ENCODE assay signal across 8 mouse cellular contexts in genomic region chr13:9276856-9277620, GRCm38 (mm10). TPM values are rescaled to one million over a fixed set of nuclear protein-coding genes. Genes with fewer than 3 reads are reported as not detected.
DNase-seq lines count a peak whose midpoint lies in the region; ATAC-seq and TF ChIP-seq lines count a peak whose summit lies in the region.

No protein-coding gene starts in this region.

- H3K27ac ChIP-seq in ES-E14 (ENCODE audit: insufficient read depth, low read depth, low read length, poor library complexity, severe bottlenecking), result peak overlapping the region; percentile 45; the same call in 1 of the 2 replicates
- peak overlapping the region; percentile 98 for H3K27ac ChIP-seq in forebrain, embryonic 14.5 days (ENCODE audit: low read depth, low read length)

- no peaks in the 10 kb centered on the region for H3K9me3 ChIP-seq in ES-E14 (ENCODE audit: control insufficient read depth, insufficient read depth, low read depth, low read length)
- no peaks in the 10 kb centered on the region for H3K9me3 ChIP-seq in forebrain, embryonic 14.5 days (replicated peaks; ENCODE audit: control insufficient read depth, low read length)

- H3K4me3 ChIP-seq in ES-E14 (ENCODE audit: insufficient read depth in 1 of 2, low read depth in 1 of 2, low read length in 2 of 2, poor library complexity in 1 of 2, severe bottlenecking in 1 of 2), result peak overlapping the region; percentile 88 to 91
- peak overlapping the region; percentile 94 for H3K4me3 ChIP-seq in forebrain, embryonic 14.5 days (ENCODE audit: low read depth, low read length)

- in situ Hi-C loops in ES-E14 (cut with MboI; ENCODE audit: low sequenced_read_pairs in 2 of 2, unreplicated experiment in 2 of 2), result no loop called here

- no peaks in the 10 kb centered on the region for H3K27me3 ChIP-seq in forebrain, embryonic 14.5 days (replicated peaks; ENCODE audit: control insufficient read depth, insufficient read depth, low read length)

- no peaks in the 10 kb centered on the region for H3K36me3 ChIP-seq in ES-E14 (ENCODE audit: control insufficient read depth, insufficient read depth, low read length, poor library complexity, severe bottlenecking)
- no peaks in the 10 kb centered on the region for H3K36me3 ChIP-seq in forebrain, embryonic 14.5 days (ENCODE audit: control insufficient read depth, insufficient read depth, low read length)

- under 1% methylated on average over 57 of the region's 75 CpGs for WGBS in forebrain, embryonic 14.5 days

- DNase-seq in ES-E14 (ENCODE audit: low read depth, low spot score), result peak; percentile 21
- peak; percentile 83 for DNase-seq in brain, embryonic 14.5 days (ENCODE audit: low read depth)
- DNase-seq in forebrain, embryonic 14.5 days (ENCODE audit: low spot score), result peak; percentile 65
- DNase-seq in heart, postnatal 14 days, result peak; percentile 64 to 72
- DNase-seq in layer of hippocampus, postnatal 36 days, result peak; percentile 51 to 62
- DNase-seq in lung, postnatal 25 days (ENCODE audit: low spot score), result peak; percentile 19
- peak; percentile 77 for DNase-seq in retina, postnatal 1 day
- DNase-seq in yolk sac, embryonic 10.5 days (ENCODE audit: low spot score), result no peak

- no peak; the same call in 1 of the 2 replicates for TF ChIP-seq CTCF in brain, embryonic 14.5 days (IDR thresholded peaks at IDR 0.05; ENCODE audit: borderline replicate concordance, extremely low read depth, insufficient read depth, insufficient read length)

- ATAC-seq in forebrain, embryonic 14.5 days, result peak; percentile 78

- peak overlapping the region; percentile 89 for H3K9ac ChIP-seq in ES-E14 (ENCODE audit: insufficient read depth, low read depth, low read length, poor library complexity, severe bottlenecking)
- H3K9ac ChIP-seq in forebrain, embryonic 14.5 days (ENCODE audit: low read length), result peak overlapping the region; percentile 98

- H3K4me1 ChIP-seq in ES-E14 (ENCODE audit: control insufficient read depth in 2 of 2, insufficient read depth in 2 of 2, low read length in 2 of 2, poor library complexity in 1 of 2), result peaks cover 4 to 6% of the 10 kb centered on the region in 2 experiments; a peak in 3 of 4 replicates
- peaks cover 18% of the 10 kb centered on the region for H3K4me1 ChIP-seq in forebrain, embryonic 14.5 days (ENCODE audit: control insufficient read depth, insufficient read depth, low read length)

- intact Hi-C loops in heart, postnatal 14 days (cut with DNase I), result loop anchor here (2.0 to 10.0 kb wide), 2 partner anchors 188 to 488 kb away; partner anchors contain the start of gene Zmynd11

- peak overlapping the region; percentile 72 for H3K4me2 ChIP-seq in forebrain, embryonic 14.5 days (ENCODE audit: low read length)

- 0 out of 2 replicates have a peak, but pooled peaks have one; percentile 12 for TF ChIP-seq POLR2A in brain, embryonic 14.5 days (IDR thresholded peaks at IDR 0.05; ENCODE audit: borderline replicate concordance, extremely low read depth, insufficient read depth, insufficient read length, poor library complexity, severe bottlenecking)

TF ChIP-seq in ES-E14, 5 proteins besides CTCF, POLR2A, EP300 and RAD21:
- TF ChIP-seq CHD2 (IDR thresholded peaks at IDR 0.05; ENCODE audit: low read depth, low read length) (no peak), HCFC1 (IDR thresholded peaks at IDR 0.05; ENCODE audit: borderline replicate concordance, insufficient read depth, low read length) (peak; percentile 44; the same call in 1 of the 2 replicates)

RNA-seq across cellular contexts. Expression of gene Dip2c, which starts 0.7 kb away (rescaled TPM):
- total RNA-seq in ES-E14 (2012; rRNA removed), result 10.6 and 12.8 TPM in 2 replicates
- 22.7 and 29.5 TPM in 2 replicates for polyA plus RNA-seq in brain, embryonic 14.5 days (2012; rRNA removed)
- polyA plus RNA-seq in forebrain, embryonic 14.5 days (2014; fragmentation: Nextera tagmentation; extraction: Ambion mirVana), result 13.2 and 15.6 TPM in 2 replicates
- 10 to 100 TPM; 43.7 to 49.2 TPM for total RNA-seq in heart, postnatal 14 days (2021)
- total RNA-seq in layer of hippocampus, postnatal 36 days (2021), result 10 to 100 TPM; 65.8 to 70.8 TPM
